Mouse (Mus musculus) limb, embryonic 14.5 days (tissue): ENCODE measurements around the gene Sox5. TPM values are rescaled to one million over a fixed set of nuclear protein-coding genes. Genes with fewer than 3 reads are reported as not detected.

ENCODE experiments used
- ATAC-seq: fragments of 200-750 bp; cut with Nextera tagmentation; 2 replicates; pipeline ENCODE4 v1.8.0; 2017; ENCODE audit warnings: low read depth, moderate number of reproducible peaks, moderate TSS enrichment; ENCODE audit not compliant: low FRiP score
- DNase-seq: peaks from one replicate; pipeline ENCODE4 v3.0.0-alpha.2; 2015; ENCODE audit warnings: low spot score
- H3K27ac ChIP-seq: fragments of 300-500 bp; sonication (generic); replicated peaks from 2 replicates; pipeline ENCODE4 v1.5.1; 2014; ENCODE audit warnings: low read depth, mild to moderate bottlenecking, low read length, moderate library complexity, mixed read lengths
- H3K27me3 ChIP-seq: fragments of 300-500 bp; sonication (generic); 2 replicates; pipeline ENCODE4 v1.6.1; 2014; ENCODE audit warnings: low read length, mixed read lengths; ENCODE audit not compliant: control insufficient read depth, insufficient read depth
- H3K36me3 ChIP-seq: fragments of 300-500 bp; sonication (generic); 2 replicates; pipeline ENCODE4 v1.6.1; 2014; ENCODE audit warnings: mild to moderate bottlenecking, low read length, moderate library complexity, mixed read lengths; ENCODE audit not compliant: control insufficient read depth, insufficient read depth
- H3K4me1 ChIP-seq: fragments of 300-500 bp; sonication (generic); 2 replicates; pipeline ENCODE4 v1.6.1; 2014; ENCODE audit warnings: antibody characterized with exemption, low read length, mixed read lengths; ENCODE audit not compliant: control insufficient read depth, insufficient read depth
- H3K4me2 ChIP-seq: fragments of 300-500 bp; sonication (generic); replicated peaks from 2 replicates; pipeline ENCODE4 v1.6.1; 2014; ENCODE audit warnings: low read depth, mild to moderate bottlenecking, low read length, moderate library complexity; ENCODE audit not compliant: severe bottlenecking
- H3K4me3 ChIP-seq: fragments of 300-500 bp; sonication (generic); replicated peaks from 2 replicates; pipeline ENCODE4 v1.5.1; 2014; ENCODE audit warnings: low read length
- H3K9ac ChIP-seq: fragments of 300-500 bp; sonication (generic); 2 replicates; pipeline ENCODE4 v1.6.1; 2014; ENCODE audit warnings: mild to moderate bottlenecking, low read depth, low read length, moderate library complexity; ENCODE audit not compliant: severe bottlenecking
- H3K9me3 ChIP-seq: fragments of 300-500 bp; sonication (generic); 2 replicates; pipeline ENCODE4 v1.6.1; 2016; ENCODE audit warnings: low read length; ENCODE audit not compliant: control insufficient read depth
- POLR2A ChIP-seq: fragments of 200-500 bp; IDR thresholded peaks from 2 replicates; pipeline ENCODE4 v1.8.0; 2012; ENCODE audit warnings: inconsistent platforms, mild to moderate bottlenecking, moderate library complexity, borderline replicate concordance; ENCODE audit not compliant: insufficient read depth, insufficient read length; ENCODE audit errors: extremely low read depth
- WGBS: fragments of 180-500 bp; shearing (Covaris S2); extraction: QIAGEN DNeasy Blood & Tissue Kit; methylation state at CpG from one replicate; pipeline ENCODE4 v1.1.7; 2014; 5-methylcytosine and 5-hydroxymethylcytosine counted together
- polyA plus RNA-seq, 2 experiments: library from polyadenylated mRNA; depleted of rRNA in 1 of 2; stranded (reverse) in 1 of 2; unstranded in 1 of 2; fragments of >200 nt; fragmentation: Nextera tagmentation in 1 of 2; extraction: Ambion mirVana in 1 of 2; gene quantifications; 2 replicates each; pipeline versions ENCODE4 v1.2.1 to v1.2.3; 2012 to 2014

Gene Sox5
- polyA plus RNA-seq, 2 experiments, result 20.6 to 32.8 TPM

GRCm38 (mm10) chr6:144443681-144444080 lies 338.1 kb downstream of the Sox5 start:
- Histone ChIP-seq H3K4me3 (no peak overlapping the region), H3K4me2 (no peak overlapping the region), H3K9ac (no peak overlapping the region), H3K27ac (no peak overlapping the region), H3K36me3 (no peaks in the 10 kb centered on the region), H3K27me3 (no peaks in the 10 kb centered on the region), H3K4me1 (no peaks in the 10 kb centered on the region), H3K9me3 (no peaks in the 10 kb centered on the region)
- ATAC-seq (no peak), DNase-seq (no peak)
- 64% methylated on average over 1 of the region's 1 CpGs for WGBS
- no peak for TF ChIP-seq POLR2A

- H3K9me3 ChIP-seq, result no peaks in the 10 kb centered on the region
- no peak for TF ChIP-seq POLR2A
- DNase-seq (no peak), ATAC-seq (no peak)
- no peak overlapping the region for H3K27ac ChIP-seq
- H3K4me3 ChIP-seq, result no peak overlapping the region
- no peak overlapping the region for H3K9ac ChIP-seq
- WGBS, result 72% methylated on average over 5 of the region's 5 CpGs
- peaks cover 7% of the 10 kb centered on the region; the same call in 1 of the 2 replicates for H3K4me1 ChIP-seq
- H3K36me3 ChIP-seq, result no peaks in the 10 kb centered on the region
- H3K4me2 ChIP-seq, result no peak overlapping the region
- no peaks in the 10 kb centered on the region for H3K27me3 ChIP-seq
Measured at GRCm38 (mm10) chr6:144429276-144429675, 352.5 kb downstream of the Sox5 start.

GRCm38 (mm10) chr6:144408030-144408429 lies 373.7 kb downstream of the Sox5 start:
- no peaks in the 10 kb centered on the region for H3K27me3 ChIP-seq
- DNase-seq (no peak), ATAC-seq (no peak)
- WGBS, result 85% methylated on average over 3 of the region's 3 CpGs
- no peak overlapping the region for H3K9ac ChIP-seq
- H3K9me3 ChIP-seq, result no peaks in the 10 kb centered on the region
- TF ChIP-seq POLR2A, result no peak
- H3K4me2 ChIP-seq, result no peak overlapping the region
- H3K4me1 ChIP-seq, result no peaks in the 10 kb centered on the region
- H3K4me3 ChIP-seq, result no peak overlapping the region
- H3K36me3 ChIP-seq, result no peaks in the 10 kb centered on the region
- no peak overlapping the region for H3K27ac ChIP-seq

GRCm38 (mm10) chr6:144398115-144398514 lies 383.7 kb downstream of the Sox5 start:
- Histone ChIP-seq H3K4me2 (no peak overlapping the region), H3K4me1 (no peaks in the 10 kb centered on the region), H3K9ac (no peak overlapping the region), H3K4me3 (no peak overlapping the region), H3K36me3 (no peaks in the 10 kb centered on the region), H3K27me3 (no peaks in the 10 kb centered on the region), H3K27ac (no peak overlapping the region), H3K9me3 (no peaks in the 10 kb centered on the region)
- DNase-seq (peak; percentile 24), ATAC-seq (no peak)
- no peak for TF ChIP-seq POLR2A
- WGBS, result 23% methylated on average over 10 of the region's 10 CpGs

DNA sequence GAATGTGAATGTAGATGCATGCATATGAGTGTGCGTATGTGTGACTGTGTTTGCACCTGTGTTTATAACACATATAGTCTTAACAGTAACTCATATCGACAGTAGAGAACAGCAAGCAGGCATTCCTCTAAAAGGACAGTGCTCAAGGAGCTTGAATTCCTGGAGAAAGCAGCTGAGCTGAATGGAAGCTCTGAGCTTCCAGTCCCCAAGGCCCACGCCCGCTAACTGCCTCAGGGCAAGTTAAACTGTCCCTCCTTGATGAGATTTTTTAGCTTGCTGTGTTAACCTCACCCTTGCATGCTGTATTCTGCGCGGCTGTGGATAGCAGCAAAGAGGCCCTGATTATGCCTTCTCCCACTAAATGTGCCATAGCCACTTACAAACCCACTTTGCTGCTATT lies 388.6 kb downstream of the Sox5 start:
- Histone ChIP-seq H3K36me3 (no peaks in the 10 kb centered on the region), H3K4me1 (no peaks in the 10 kb centered on the region), H3K27ac (no peak overlapping the region), H3K9me3 (no peaks in the 10 kb centered on the region), H3K27me3 (no peaks in the 10 kb centered on the region), H3K4me2 (no peak overlapping the region), H3K4me3 (no peak overlapping the region), H3K9ac (no peak overlapping the region)
- no peak for TF ChIP-seq POLR2A
- WGBS, result 69% methylated on average over 6 of the region's 6 CpGs
- ATAC-seq (no peak), DNase-seq (no peak)
